Mouse (Mus musculus): ENCODE results near the gene Rps6ka5.

- TF ChIP-seq POLR2A (IDR thresholded peaks at IDR 0.05; ENCODE audit: low read depth, low read length) = no peak
- TF ChIP-seq CTCF (conservative IDR thresholded peaks at IDR 0.05; ENCODE audit: insufficient read depth, insufficient read length, low read depth, low read length) = no peak
These were observed 11.7 kb upstream of the Rps6ka5 start for GRCm38 (mm10) chr12:100738498-100738897.

All from kidney, adult 2 months (tissue).